Mouse (Mus musculus): ENCODE data around the gene AI467606. TPM values are rescaled to one million over a fixed set of nuclear protein-coding genes. Genes with fewer than 3 reads are reported as not detected.

AI467606 gene
- 41.2 and 41.4 TPM in 2 replicates for polyA plus RNA-seq (2012; ENCODE audit: insufficient read depth, insufficient read length, missing spikeins)

DNA sequence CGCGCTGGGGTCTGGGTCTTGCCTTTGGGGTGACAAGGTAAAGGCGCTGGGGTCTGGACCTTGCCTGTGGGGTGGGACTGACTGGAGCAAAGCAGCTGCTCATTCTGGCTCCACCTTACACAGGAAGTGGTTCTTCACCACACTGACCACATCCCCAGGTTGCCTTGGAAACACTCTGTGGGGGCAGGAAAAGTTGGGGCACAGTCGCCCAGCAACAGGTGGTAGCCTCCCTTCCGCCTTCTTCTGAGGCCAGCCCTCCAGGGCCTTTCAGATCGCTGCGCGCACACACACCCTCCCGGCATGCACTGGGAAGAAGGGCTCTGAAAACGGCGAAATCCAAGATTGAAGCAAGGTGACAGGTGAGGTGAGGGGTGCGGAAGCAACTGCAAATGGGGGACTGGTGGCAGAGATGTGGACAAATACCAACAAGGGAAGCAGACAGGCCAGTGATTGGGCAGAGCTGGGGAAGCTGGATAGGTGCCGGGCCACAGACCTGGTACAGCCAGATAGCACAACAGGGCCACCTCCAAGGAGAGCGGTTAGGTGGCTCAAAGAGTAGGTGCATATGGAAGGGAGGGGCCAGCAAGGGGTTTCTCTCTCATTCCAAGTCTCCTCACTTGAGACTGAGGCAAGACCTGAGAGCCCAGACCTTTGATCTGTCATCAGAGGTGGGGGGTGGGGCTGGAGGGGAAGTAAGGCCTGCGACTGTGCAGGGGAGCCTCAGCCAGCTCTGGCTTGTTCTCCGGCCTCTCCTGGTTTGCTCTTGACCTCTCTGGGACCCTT is at the start of gene AI467606:
Gene AI467606 (plus strand): TSS at position 246 of the 783 bp plus-strand sequence.
- Histone ChIP-seq H3K4me3 (ENCODE audit: insufficient read depth, low read length) (peak within 1 kb of the TSS; percentile 90), H3K27ac (ENCODE audit: insufficient read depth, low read depth, low read length) (peak within 1 kb of the TSS; percentile 72), H3K4me1 (ENCODE audit: control insufficient read depth, insufficient read depth, low read length) (peaks cover 36% of the 10 kb centered on the region)
- TF ChIP-seq POLR2A (IDR thresholded peaks at IDR 0.05; ENCODE audit: borderline replicate concordance, low read depth, low read length) (no peak), CTCF (IDR thresholded peaks at IDR 0.05; ENCODE audit: low read depth, low read length) (no peak)

DNA sequence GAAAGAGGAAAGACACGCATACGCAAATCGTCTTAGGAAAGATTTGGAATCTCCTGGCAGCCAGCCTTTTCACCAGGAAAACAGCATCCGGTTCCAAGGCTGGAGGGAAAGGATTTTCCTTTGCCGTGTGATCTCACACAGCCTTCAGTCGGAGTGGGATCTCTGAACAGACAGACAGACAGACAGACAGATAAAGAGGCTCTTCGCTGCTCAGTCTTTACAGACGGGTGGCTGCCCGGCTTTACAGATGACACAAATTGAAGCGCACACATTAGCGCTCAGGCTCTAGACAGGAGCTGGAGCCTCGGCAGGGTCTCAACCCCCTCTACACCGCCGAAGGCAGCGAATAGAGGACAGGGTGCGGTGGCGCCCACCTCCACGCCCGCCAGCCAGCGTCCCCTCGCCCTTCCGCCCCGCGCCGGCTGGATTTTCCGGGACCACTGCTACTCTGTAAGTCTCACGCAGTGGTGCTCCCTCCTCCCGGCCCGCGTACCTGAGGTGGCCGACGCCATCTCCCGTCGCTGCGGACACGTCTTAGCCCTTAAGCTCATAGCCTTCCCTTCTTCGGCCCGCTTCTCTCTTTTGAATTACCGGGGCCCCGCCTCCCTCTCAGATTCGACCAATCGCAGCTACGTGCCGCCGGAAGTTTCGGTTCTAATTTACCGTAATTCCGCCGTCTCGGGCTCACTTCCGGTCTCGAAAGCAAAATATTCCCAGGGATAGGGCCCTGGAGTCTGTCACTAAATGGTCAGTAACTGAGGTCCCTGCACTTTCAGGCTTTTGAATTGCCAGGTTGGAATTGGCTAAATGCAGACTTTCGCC is 49.1 kb upstream of the AI467606 start, which contains the start of gene Kif22:
Gene Kif22 (minus strand): TSS at position 621 of the 822 bp plus-strand sequence.
- TF ChIP-seq CTCF (IDR thresholded peaks at IDR 0.05; ENCODE audit: low read depth, low read length) (no peak), POLR2A (IDR thresholded peaks at IDR 0.05; ENCODE audit: borderline replicate concordance, low read depth, low read length) (no peak)
- peak within 1 kb of the TSS; percentile 36 for H3K27ac ChIP-seq (ENCODE audit: insufficient read depth, low read depth, low read length)
- H3K4me3 ChIP-seq (ENCODE audit: insufficient read depth, low read length): peak within 1 kb of the TSS; percentile 74
- peaks cover 8% of the 10 kb centered on the region; the same call in 1 of the 2 replicates for H3K4me1 ChIP-seq (ENCODE audit: control insufficient read depth, insufficient read depth, low read length)

DNA sequence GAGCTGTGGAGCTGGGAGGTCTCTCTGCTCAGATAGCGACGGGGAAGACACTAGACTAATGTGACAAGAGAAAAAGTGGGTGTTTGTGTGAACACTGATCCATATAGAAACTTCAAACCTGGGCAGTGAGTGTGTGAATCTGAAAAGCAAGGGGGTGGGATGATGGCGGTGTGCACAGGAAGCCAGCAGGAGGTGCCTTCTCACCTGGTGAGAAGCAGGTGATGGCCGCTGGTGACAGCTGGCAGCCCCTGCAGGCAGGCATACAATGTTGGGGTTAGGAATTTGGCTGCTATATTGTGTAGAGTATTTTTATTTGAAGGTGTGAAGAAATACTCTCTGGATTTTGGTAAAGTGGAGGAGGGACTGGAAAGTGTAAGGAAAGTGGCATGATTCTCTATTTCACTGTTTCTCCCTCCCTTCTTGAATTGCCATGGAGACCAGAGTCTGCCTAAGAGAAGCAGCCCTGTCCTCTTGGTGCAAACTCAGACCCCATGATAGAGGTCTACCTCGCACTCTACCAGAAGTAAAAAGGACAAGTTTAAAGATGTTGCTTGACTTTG is 36.1 kb upstream of the AI467606 start:
- Histone ChIP-seq H3K4me3 (ENCODE audit: insufficient read depth, low read length) (no peak overlapping the region), H3K4me1 (ENCODE audit: control insufficient read depth, insufficient read depth, low read length) (peaks cover 2% of the 10 kb centered on the region; the same call in 1 of the 2 replicates), H3K27ac (ENCODE audit: insufficient read depth, low read depth, low read length) (no peak overlapping the region)
- TF ChIP-seq POLR2A (IDR thresholded peaks at IDR 0.05; ENCODE audit: borderline replicate concordance, low read depth, low read length): no peak
- TF ChIP-seq CTCF (IDR thresholded peaks at IDR 0.05; ENCODE audit: low read depth, low read length): no peak

DNA sequence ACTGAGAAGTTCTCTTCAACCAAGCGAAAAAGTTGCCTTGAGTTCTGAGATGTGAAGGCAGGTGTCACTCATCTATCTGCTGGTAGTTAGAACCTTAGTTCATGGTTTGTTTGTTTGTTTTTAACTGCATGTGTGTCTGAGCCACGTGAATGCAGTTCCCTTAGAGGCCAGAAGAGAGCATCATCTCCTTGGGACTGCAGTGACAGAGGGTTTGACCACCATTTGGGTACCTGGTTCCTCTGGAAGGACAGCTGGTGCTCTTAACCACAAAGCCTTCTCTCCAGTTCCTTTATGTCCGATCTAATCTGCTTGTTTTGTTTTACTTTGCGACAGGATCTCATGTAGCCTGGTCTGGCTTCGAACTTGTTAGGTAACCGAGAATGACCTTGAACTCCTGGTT is 25.6 kb upstream of the AI467606 start:
- no peaks in the 10 kb centered on the region for H3K4me1 ChIP-seq (ENCODE audit: control insufficient read depth, insufficient read depth, low read length)
- no peak for TF ChIP-seq CTCF (IDR thresholded peaks at IDR 0.05; ENCODE audit: low read depth, low read length)
- TF ChIP-seq POLR2A (IDR thresholded peaks at IDR 0.05; ENCODE audit: borderline replicate concordance, low read depth, low read length): no peak
- no peak overlapping the region for H3K4me3 ChIP-seq (ENCODE audit: insufficient read depth, low read length)
- no peak overlapping the region for H3K27ac ChIP-seq (ENCODE audit: insufficient read depth, low read depth, low read length)

DNA sequence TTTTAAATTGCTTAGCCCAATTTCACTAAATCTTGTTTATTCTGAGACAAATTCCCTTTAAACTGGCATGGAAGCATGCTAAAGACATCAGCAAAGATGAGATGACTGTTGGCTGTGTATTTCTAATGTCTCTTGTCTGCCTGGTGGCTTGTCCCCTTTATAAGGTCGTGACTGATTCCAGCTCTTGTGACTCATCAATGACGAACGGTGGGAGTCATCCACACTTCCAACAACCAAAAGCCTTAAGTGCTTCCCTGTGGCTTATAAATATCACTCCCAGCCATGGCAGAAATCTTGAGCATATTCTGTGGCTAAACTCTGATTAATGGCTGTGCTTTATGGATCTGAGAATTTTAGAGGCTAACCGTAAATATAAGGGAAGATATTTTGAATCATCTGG is 24.8 kb upstream of the AI467606 start:
- no peak for TF ChIP-seq CTCF (IDR thresholded peaks at IDR 0.05; ENCODE audit: low read depth, low read length)
- TF ChIP-seq POLR2A (IDR thresholded peaks at IDR 0.05; ENCODE audit: borderline replicate concordance, low read depth, low read length): no peak
- Histone ChIP-seq H3K27ac (ENCODE audit: insufficient read depth, low read depth, low read length) (no peak overlapping the region), H3K4me3 (ENCODE audit: insufficient read depth, low read length) (no peak overlapping the region)

DNA sequence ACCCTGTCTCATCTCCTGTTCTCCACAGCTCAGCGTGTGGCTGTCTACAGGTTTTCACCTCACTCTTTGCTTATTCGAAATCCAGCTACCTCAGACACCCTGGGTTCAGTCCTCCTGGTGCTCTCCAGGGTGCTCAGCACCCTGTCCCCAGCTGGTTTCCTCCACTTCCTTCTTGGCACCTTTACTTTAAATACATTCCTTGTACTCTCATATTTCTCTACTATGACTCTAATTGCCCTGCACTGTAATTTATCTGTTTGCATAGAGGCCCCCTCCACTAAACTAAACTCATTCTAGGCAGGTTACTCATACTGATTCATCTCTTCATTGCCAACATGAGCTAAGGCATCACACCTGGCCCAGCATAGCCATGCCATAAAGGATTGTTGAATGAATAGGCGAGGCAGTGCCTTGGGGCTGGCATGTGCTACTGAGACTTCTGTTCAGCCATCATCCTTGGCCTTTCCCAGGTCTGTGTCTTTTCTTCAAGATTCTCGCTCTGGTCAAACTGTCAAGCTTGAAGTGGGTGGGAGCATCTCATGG is 20.2 kb upstream of the AI467606 start:
- Histone ChIP-seq H3K4me1 (ENCODE audit: control insufficient read depth, insufficient read depth, low read length) (no peaks in the 10 kb centered on the region), H3K27ac (ENCODE audit: insufficient read depth, low read depth, low read length) (no peak overlapping the region), H3K4me3 (ENCODE audit: insufficient read depth, low read length) (no peak overlapping the region)
- TF ChIP-seq POLR2A (IDR thresholded peaks at IDR 0.05; ENCODE audit: borderline replicate concordance, low read depth, low read length) (no peak), CTCF (IDR thresholded peaks at IDR 0.05; ENCODE audit: low read depth, low read length) (no peak)

More for the DNA sequence above, 24.8 kb upstream of the AI467606 start:
- H3K4me1 ChIP-seq (ENCODE audit: control insufficient read depth, insufficient read depth, low read length): no peaks in the 10 kb centered on the region

DNA sequence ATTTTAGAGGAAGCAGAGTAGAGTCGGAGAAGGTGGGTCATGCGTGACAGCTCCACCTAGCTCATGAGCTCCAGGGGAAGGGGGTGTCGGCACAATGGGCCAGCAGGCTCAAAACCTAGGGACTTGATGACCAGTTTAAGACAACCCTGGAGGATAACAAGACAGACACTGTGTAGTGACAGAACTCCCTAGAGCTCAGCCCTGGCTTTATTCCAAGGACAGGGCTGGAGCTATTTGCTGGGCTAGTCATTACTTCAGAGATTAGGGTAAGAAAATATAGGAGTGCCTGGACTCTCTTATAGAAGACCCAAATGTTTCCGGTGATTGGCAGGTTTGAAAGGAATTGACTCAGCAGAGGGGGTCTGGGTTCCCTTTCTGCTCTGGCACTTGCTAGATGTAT is 17.9 kb upstream of the AI467606 start:
- TF ChIP-seq POLR2A (IDR thresholded peaks at IDR 0.05; ENCODE audit: borderline replicate concordance, low read depth, low read length) (no peak), CTCF (IDR thresholded peaks at IDR 0.05; ENCODE audit: low read depth, low read length) (no peak)
- Histone ChIP-seq H3K4me3 (ENCODE audit: insufficient read depth, low read length) (no peak overlapping the region), H3K27ac (ENCODE audit: insufficient read depth, low read depth, low read length) (no peak overlapping the region), H3K4me1 (ENCODE audit: control insufficient read depth, insufficient read depth, low read length) (peaks cover 13% of the 10 kb centered on the region)

DNA sequence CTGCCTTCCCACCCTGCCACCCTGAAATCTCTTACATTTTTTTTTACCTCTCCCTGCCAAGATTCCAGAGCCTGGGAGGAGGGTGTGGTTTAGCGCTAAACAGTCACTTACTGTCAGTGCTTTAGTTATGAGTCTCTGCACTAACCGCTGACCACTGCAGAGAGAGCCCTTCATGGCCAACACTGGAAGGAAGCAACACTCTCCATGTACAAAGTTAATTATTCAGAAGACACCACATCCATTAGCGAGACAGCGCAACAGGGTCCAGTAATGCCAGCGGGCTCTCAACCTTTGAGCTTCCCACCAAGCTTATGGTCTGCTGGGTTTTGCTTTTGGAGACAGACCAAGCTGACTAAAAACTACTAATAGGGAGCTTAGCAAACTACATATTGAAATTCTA is 15.0 kb upstream of the AI467606 start:
- no peak overlapping the region for H3K4me3 ChIP-seq (ENCODE audit: insufficient read depth, low read length)
- H3K27ac ChIP-seq (ENCODE audit: insufficient read depth, low read depth, low read length): no peak overlapping the region
- TF ChIP-seq POLR2A (IDR thresholded peaks at IDR 0.05; ENCODE audit: borderline replicate concordance, low read depth, low read length): no peak
- no peak for TF ChIP-seq CTCF (IDR thresholded peaks at IDR 0.05; ENCODE audit: low read depth, low read length)
- peaks cover 33% of the 10 kb centered on the region for H3K4me1 ChIP-seq (ENCODE audit: control insufficient read depth, insufficient read depth, low read length)

DNA sequence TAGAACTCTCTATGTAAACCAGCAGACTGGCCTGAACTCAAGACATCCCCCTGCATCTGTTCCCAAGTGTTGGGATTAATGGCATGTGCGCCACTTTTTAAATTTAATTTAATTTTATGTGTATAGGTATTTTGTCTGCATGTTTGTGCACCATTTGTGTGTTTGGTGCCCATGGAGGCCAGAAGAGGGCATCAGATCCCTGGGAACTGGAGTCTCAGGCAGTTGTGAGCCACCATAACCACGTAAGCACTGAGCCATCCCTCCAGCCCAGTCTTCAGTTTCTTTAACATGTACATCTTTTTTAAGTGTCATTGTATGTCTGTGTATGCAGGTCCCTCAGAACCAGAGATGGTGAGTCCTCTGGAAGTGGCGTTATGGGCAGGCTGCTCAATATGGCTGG is 13.5 kb upstream of the AI467606 start:
- H3K4me3 ChIP-seq (ENCODE audit: insufficient read depth, low read length): no peak overlapping the region
- no peak overlapping the region for H3K27ac ChIP-seq (ENCODE audit: insufficient read depth, low read depth, low read length)
- H3K4me1 ChIP-seq (ENCODE audit: control insufficient read depth, insufficient read depth, low read length): peaks cover 48% of the 10 kb centered on the region
- TF ChIP-seq CTCF (IDR thresholded peaks at IDR 0.05; ENCODE audit: low read depth, low read length): peak; percentile 34; the same call in 1 of the 2 replicates
- TF ChIP-seq POLR2A (IDR thresholded peaks at IDR 0.05; ENCODE audit: borderline replicate concordance, low read depth, low read length): no peak
